Mouse (Mus musculus) hematopoietic multipotent progenitor cell, adult 10-12 weeks (in vitro differentiated cells): ENCODE measurements around the gene Tmem253. TPM values are rescaled to one million over a fixed set of nuclear protein-coding genes. Genes with fewer than 3 reads are reported as not detected.

ENCODE experiments used
- polyA plus RNA-seq: library from polyadenylated mRNA; stranded (reverse); fragments of >175 nt; gene quantifications from 2 replicates; pipeline ENCODE4 v1.2.3, GENCODE M21; 2012; ENCODE audit warnings: low replicate concordance

Tmem253 gene
- not detected in 2 replicates for polyA plus RNA-seq

DNA sequence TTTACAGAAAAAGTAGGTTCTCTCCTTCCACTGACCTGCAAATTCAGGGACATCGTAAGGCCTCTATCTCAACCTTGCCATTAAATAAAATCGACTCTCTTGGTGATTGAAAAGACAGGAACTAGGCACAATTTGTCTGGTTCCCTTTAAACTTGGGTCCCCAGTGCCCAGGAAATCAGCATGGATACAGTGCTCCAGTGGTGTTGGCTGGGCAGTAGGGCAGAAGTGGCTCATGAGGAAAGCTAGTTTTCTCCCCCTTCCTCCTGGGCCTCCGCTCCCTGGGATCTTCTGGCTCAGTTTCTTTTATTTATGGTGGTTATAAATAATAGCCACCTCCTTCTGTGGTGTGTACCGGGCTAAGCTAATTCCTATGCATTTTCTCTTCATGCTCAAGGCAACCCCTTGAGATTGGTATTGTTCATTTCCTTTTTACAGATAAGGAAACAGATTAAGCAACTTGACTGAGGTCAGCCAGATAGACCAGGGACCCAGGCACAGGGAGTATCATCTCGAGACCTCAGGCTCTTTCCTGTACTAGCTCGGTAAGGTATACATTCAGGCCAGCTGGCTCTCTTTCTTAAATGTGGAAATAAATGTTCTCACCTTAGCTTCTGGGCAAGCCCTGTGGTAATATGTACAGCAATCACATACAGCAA is at the start of gene Tmem253:
Tmem253 (plus strand) TSS at position 214 of the 656 bp plus-strand sequence.

GRCm38 (mm10) chr14:51984247-51985231 is 30.9 kb upstream of the Tmem253 start, which contains the start of gene Arhgef40:
Gene Arhgef40 (plus strand): TSS chr14:51984719.

GRCm38 (mm10) chr14:52020486-52021137 is 5.2 kb downstream of the Tmem253 start, which contains the start of gene Zfp219:
Gene Zfp219 (minus strand): TSS chr14:52020733.

GRCm38 (mm10) chr14:52042359-52042758 is 26.9 kb downstream of the Tmem253 start, which contains the start of gene Olfr221:
Gene Olfr221 (minus strand): TSS chr14:52042459.

Other genes with a start within 250 kb of the Tmem253 start
- not detected in 2 replicates for gene Ang4, start 242.1 kb upstream of the Tmem253 start, polyA plus RNA-seq
- not detected in 2 replicates for gene AY358078, start 215.6 kb upstream of the Tmem253 start, polyA plus RNA-seq
- not detected in 2 replicates for gene Ear6, start 162.0 kb upstream of the Tmem253 start, polyA plus RNA-seq
- 3.5 and 39.0 TPM in 2 replicates for gene Mettl17, start 130.8 kb upstream of the Tmem253 start, polyA plus RNA-seq
- 0.09 TPM in 1 of 2 replicates, not detected in the other for gene Slc39a2, start 122.8 kb upstream of the Tmem253 start, polyA plus RNA-seq
- gene Ndrg2, start 101.5 kb upstream of the Tmem253 start, polyA plus RNA-seq: 3.1 and 7.2 TPM in 2 replicates
- gene Tppp2, start 97.2 kb upstream of the Tmem253 start, polyA plus RNA-seq: not detected in 2 replicates
- not detected in 2 replicates for gene Rnase13, start 92.9 kb upstream of the Tmem253 start, polyA plus RNA-seq
- 15.3 and 30.0 TPM in 2 replicates for gene Arhgef40, start 30.9 kb upstream of the Tmem253 start, polyA plus RNA-seq
- gene Zfp219, start 5.1 kb downstream of the Tmem253 start, polyA plus RNA-seq: 35.0 and 79.9 TPM in 2 replicates
- gene Olfr221, start 26.8 kb downstream of the Tmem253 start, polyA plus RNA-seq: not detected in 2 replicates
- 12.0 and 24.1 TPM in 2 replicates for gene Hnrnpc, start 88.4 kb downstream of the Tmem253 start, polyA plus RNA-seq
- 6.8 and 11.8 TPM in 2 replicates for gene Rpgrip1, start 95.0 kb downstream of the Tmem253 start, polyA plus RNA-seq
- gene Supt16, start 181.8 kb downstream of the Tmem253 start, polyA plus RNA-seq: 7.8 and 20.4 TPM in 2 replicates
- gene Chd8, start 242.1 kb downstream of the Tmem253 start, polyA plus RNA-seq: 9.6 and 30.6 TPM in 2 replicates